Mouse (Mus musculus) neural tube, embryonic 10.5 days (tissue): Measurements from ENCODE around the gene Wasf2.

Source experiments
- DNase-seq: peaks from one replicate; pipeline ENCODE4 v3.0.0-alpha.2; 2017; ENCODE audit warnings: low spot score; ENCODE audit errors: extremely low spot score

The Wasf2 gene

GRCm38 (mm10) chr4:133121974-133122637 is 8.2 kb upstream of the Wasf2 start:
- DNase-seq = no peak

- DNase-seq = no peak
These were observed 3.2 kb upstream of the Wasf2 start for GRCm38 (mm10) chr4:133127079-133127478.

GRCm38 (mm10) chr4:133127894-133128293 is 2.4 kb upstream of the Wasf2 start:
- DNase-seq = no peak

GRCm38 (mm10) chr4:133129391-133129790 is 914 bp upstream of the Wasf2 start:
- DNase-seq = no peak

- no peak for DNase-seq
These were observed 811 bp downstream of the Wasf2 start for GRCm38 (mm10) chr4:133130890-133131741.

- DNase-seq = no peak
These were observed 1.7 kb downstream of the Wasf2 start for GRCm38 (mm10) chr4:133132027-133132426.

- no peak for DNase-seq
These were observed 6.6 kb downstream of the Wasf2 start for GRCm38 (mm10) chr4:133136946-133137345.

GRCm38 (mm10) chr4:133138971-133139370 is 8.7 kb downstream of the Wasf2 start:
- no peak for DNase-seq

GRCm38 (mm10) chr4:133155006-133155405 is 24.7 kb downstream of the Wasf2 start:
- DNase-seq = no peak

- DNase-seq = no peak
These were observed 25.4 kb downstream of the Wasf2 start for GRCm38 (mm10) chr4:133155726-133156125.

- no peak for DNase-seq
These were observed 26.1 kb downstream of the Wasf2 start for GRCm38 (mm10) chr4:133156422-133156821.

- DNase-seq = no peak
These were observed 26.5 kb downstream of the Wasf2 start for GRCm38 (mm10) chr4:133156831-133157230.

GRCm38 (mm10) chr4:133159127-133159526 is 28.8 kb downstream of the Wasf2 start:
- no peak for DNase-seq

- no peak for DNase-seq
These were observed 29.3 kb downstream of the Wasf2 start for GRCm38 (mm10) chr4:133159646-133160045.

GRCm38 (mm10) chr4:133160211-133160610 is 29.9 kb downstream of the Wasf2 start:
- no peak for DNase-seq

GRCm38 (mm10) chr4:133160821-133161220 is 30.5 kb downstream of the Wasf2 start:
- DNase-seq = no peak

GRCm38 (mm10) chr4:133162196-133162595 is 31.9 kb downstream of the Wasf2 start:
- DNase-seq = no peak

- no peak for DNase-seq
These were observed 36.5 kb downstream of the Wasf2 start for GRCm38 (mm10) chr4:133166773-133167172.

- DNase-seq = no peak
These were observed 39.1 kb downstream of the Wasf2 start for GRCm38 (mm10) chr4:133169237-133170055.

GRCm38 (mm10) chr4:133170056-133170524 is 39.8 kb downstream of the Wasf2 start:
- DNase-seq = no peak

- DNase-seq = no peak
These were observed 40.3 kb downstream of the Wasf2 start for GRCm38 (mm10) chr4:133170616-133171015.

GRCm38 (mm10) chr4:133172451-133172850 is 42.1 kb downstream of the Wasf2 start:
- DNase-seq = no peak
